Mouse (Mus musculus) ES-E14 (cell line): Measurements from ENCODE around the gene Psmg4. TPM values are rescaled to one million over a fixed set of nuclear protein-coding genes. Genes with fewer than 3 reads are reported as not detected.

ENCODE experiments used
- DNase-seq: peaks from one replicate; pipeline ENCODE4 v3.0.0-alpha.2; 2013; ENCODE audit warnings: low read depth, low spot score
- H3K27ac ChIP-seq: 2 replicates; pipeline ENCODE4 v1.5.1; 2012; ENCODE audit warnings: low read depth, mild to moderate bottlenecking, low read length, moderate library complexity, mixed read lengths; ENCODE audit not compliant: poor library complexity, insufficient read depth, severe bottlenecking
- H3K36me3 ChIP-seq: 2 replicates; pipeline ENCODE4 v1.6.1; 2012; ENCODE audit warnings: mild to moderate bottlenecking, low read length, moderate library complexity, mixed read lengths; ENCODE audit not compliant: control insufficient read depth, poor library complexity, insufficient read depth, severe bottlenecking
- H3K4me1 ChIP-seq, 2 experiments: fragments of 150-350 bp in 1 of 2; sonication (generic) in 1 of 2; 2 replicates each; pipeline ENCODE4 v1.6.1; 2012; ENCODE audit warnings: low read length in 2 of 2, mild to moderate bottlenecking in 1 of 2, mixed read lengths in 1 of 2; ENCODE audit not compliant: control insufficient read depth in 2 of 2, insufficient read depth in 2 of 2, poor library complexity in 1 of 2
- H3K4me3 ChIP-seq, 2 experiments: fragments of 150-350 bp in 1 of 2; sonication (generic) in 1 of 2; 2 replicates each; pipeline ENCODE4 v1.5.1; 2012; ENCODE audit warnings: low read length in 2 of 2, low read depth in 1 of 2, mild to moderate bottlenecking in 1 of 2, mixed read lengths in 1 of 2; ENCODE audit not compliant: insufficient read depth in 1 of 2, poor library complexity in 1 of 2, severe bottlenecking in 1 of 2
- H3K9ac ChIP-seq: 2 replicates; pipeline ENCODE4 v1.6.1; 2012; ENCODE audit warnings: low read depth, mild to moderate bottlenecking, low read length, mixed read lengths; ENCODE audit not compliant: poor library complexity, insufficient read depth, severe bottlenecking
- H3K9me3 ChIP-seq: fragments of 150-350 bp; sonication (generic); 2 replicates; pipeline ENCODE4 v1.6.1; 2012; ENCODE audit warnings: low read depth, mild to moderate bottlenecking, low read length; ENCODE audit not compliant: control insufficient read depth, insufficient read depth
- CHD2 ChIP-seq: IDR thresholded peaks from 2 replicates; pipeline ENCODE4 v1.6.1; 2014; ENCODE audit warnings: mild to moderate bottlenecking, low read depth, low read length, inconsistent platforms
- HCFC1 ChIP-seq: IDR thresholded peaks from 2 replicates; pipeline ENCODE4 v1.6.1; 2012; ENCODE audit warnings: low read length, inconsistent platforms, borderline replicate concordance; ENCODE audit not compliant: insufficient read depth
- MAFK ChIP-seq: IDR thresholded peaks from 2 replicates; pipeline ENCODE4 v1.6.1; 2014; ENCODE audit warnings: mild to moderate bottlenecking, low read depth, low read length, inconsistent platforms; ENCODE audit not compliant: insufficient read depth
- ZC3H11A ChIP-seq: IDR thresholded peaks from 2 replicates; pipeline ENCODE4 v1.6.1; 2012; ENCODE audit warnings: low read depth, mild to moderate bottlenecking, inconsistent platforms, low read length, borderline replicate concordance
- ZNF384 ChIP-seq: IDR thresholded peaks from 2 replicates; pipeline ENCODE4 v1.6.1; 2012; ENCODE audit warnings: low read depth, low read length, inconsistent platforms
- in situ Hi-C, 2 experiments: fragments of 600-800 bp; cut with MboI; formaldehyde crosslinking; loops; one replicate each; pipeline ENCODE4 v1.15.1; 2025; ENCODE audit warnings: low sequenced_read_pairs in 2 of 2, inconsistent platforms in 1 of 2; ENCODE audit not compliant: unreplicated experiment in 2 of 2
- total RNA-seq: library from RNA; depleted of rRNA; stranded (reverse); fragments of 300-350 nt; gene quantifications from 2 replicates; pipeline ENCODE4 v1.2.3, GENCODE M21; 2012

The Psmg4 gene
- total RNA-seq, 1 experiment = 80.1 TPM

DNA sequence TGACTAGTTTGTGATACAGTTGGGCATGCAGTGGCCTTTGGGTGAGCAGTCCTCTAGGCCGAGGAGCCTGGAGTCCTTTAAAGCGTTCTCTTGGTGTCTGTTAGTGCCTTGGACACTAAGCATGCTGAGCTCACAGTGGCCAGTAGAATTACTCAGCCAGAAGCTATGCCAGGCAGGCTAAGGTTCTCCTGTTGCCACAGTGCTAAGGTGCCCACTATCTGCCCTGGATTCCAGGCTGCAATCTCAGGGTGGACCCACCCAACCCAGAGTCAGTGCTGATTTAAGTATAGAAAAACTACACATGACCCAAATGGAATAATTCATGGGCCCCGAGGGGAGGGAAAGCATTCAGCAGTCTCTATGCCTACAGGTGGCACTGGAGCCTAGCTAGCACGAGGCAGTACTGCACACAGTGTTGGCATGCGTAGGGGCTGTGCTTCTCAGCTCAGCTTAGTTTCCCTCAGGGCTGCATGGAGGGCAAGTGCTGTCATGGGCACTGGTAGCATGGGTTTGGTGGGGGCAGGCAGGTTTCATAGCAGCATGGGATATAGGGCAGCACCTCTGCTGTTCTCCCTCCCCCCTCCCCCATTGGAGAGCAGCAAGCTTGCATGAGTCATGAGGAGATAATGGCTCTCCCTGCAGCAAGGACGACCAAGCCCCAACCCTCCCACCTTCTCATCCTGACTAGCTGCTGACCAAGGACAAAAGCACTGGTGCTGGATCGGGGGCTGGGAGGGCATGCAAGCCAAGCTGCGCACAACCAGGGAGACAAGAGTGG, 29.8 kb downstream of the Psmg4 start:
- peak; percentile 1 for DNase-seq
- in situ Hi-C loops = no loop called here
- Histone ChIP-seq H3K36me3 (no peaks in the 10 kb centered on the region), H3K9ac (no peak overlapping the region), H3K9me3 (no peaks in the 10 kb centered on the region), H3K4me1 (peaks cover 2 to 7% of the 10 kb centered on the region in 2 experiments; a peak in 2 of 4 replicates), H3K4me3 (no peak overlapping the region), H3K27ac (no peak overlapping the region)
- TF ChIP-seq MAFK (no peak), CHD2 (no peak), ZNF384 (no peak), HCFC1 (no peak), ZC3H11A (no peak)

DNA sequence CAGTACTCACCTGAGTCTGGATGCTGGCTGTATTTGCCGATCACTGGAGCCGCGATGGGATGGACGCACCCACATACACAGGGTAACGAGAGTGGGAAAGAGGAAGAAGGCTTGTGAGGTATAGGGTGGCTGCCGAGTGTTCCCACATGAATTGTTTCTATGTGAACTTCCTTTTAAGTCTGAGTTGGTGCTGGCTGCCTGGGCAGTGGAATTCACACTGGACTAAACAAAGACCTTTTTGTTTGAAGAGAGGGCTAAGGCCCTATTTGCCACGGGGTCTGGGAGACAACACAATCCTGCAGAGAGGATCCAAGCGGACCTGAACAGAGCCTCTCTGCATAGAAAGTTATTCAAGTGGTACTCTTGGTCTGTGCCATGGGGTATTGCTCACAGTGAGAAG, 30.6 kb downstream of the Psmg4 start:
- Histone ChIP-seq H3K9me3 (no peaks in the 10 kb centered on the region), H3K4me3 (no peak overlapping the region), H3K27ac (no peak overlapping the region), H3K9ac (no peak overlapping the region), H3K4me1 (peaks cover 2 to 7% of the 10 kb centered on the region in 2 experiments; a peak in 2 of 4 replicates), H3K36me3 (no peaks in the 10 kb centered on the region)
- in situ Hi-C loops = no loop called here
- no peak for TF ChIP-seq ZNF384
- TF ChIP-seq HCFC1 = no peak
- no peak for TF ChIP-seq MAFK
- TF ChIP-seq ZC3H11A = no peak
- no peak for TF ChIP-seq CHD2
- no peak for DNase-seq

- Histone ChIP-seq H3K9ac (no peak overlapping the region), H3K27ac (no peak overlapping the region), H3K4me3 (no peak overlapping the region), H3K9me3 (no peaks in the 10 kb centered on the region), H3K4me1 (peaks cover 2 to 7% of the 10 kb centered on the region in 2 experiments; a peak in 2 of 4 replicates), H3K36me3 (no peaks in the 10 kb centered on the region)
- in situ Hi-C loops = no loop called here
- DNase-seq = no peak
- TF ChIP-seq HCFC1 (no peak), MAFK (no peak), CHD2 (no peak), ZC3H11A (no peak), ZNF384 (no peak)
These were observed 32.9 kb downstream of the Psmg4 start for GRCm38 (mm10) chr13:34195676-34196075.

GRCm38 (mm10) chr13:34205216-34205615, 42.5 kb downstream of the Psmg4 start:
- in situ Hi-C loops = no loop called here
- no peaks in the 10 kb centered on the region for H3K4me1 ChIP-seq
- no peak overlapping the region for H3K4me3 ChIP-seq
- no peak overlapping the region for H3K9ac ChIP-seq
- H3K9me3 ChIP-seq = no peaks in the 10 kb centered on the region
- no peaks in the 10 kb centered on the region for H3K36me3 ChIP-seq
- no peak for DNase-seq
- H3K27ac ChIP-seq = no peak overlapping the region
- TF ChIP-seq ZNF384 (no peak), MAFK (no peak), HCFC1 (no peak), ZC3H11A (no peak), CHD2 (no peak)
